ENCODE assay signal across 25 mouse cellular contexts in genomic region chr2:95378296-95378695, GRCm38 (mm10).
DNase-seq lines count a peak whose midpoint lies in the region; ATAC-seq and TF ChIP-seq lines count a peak whose summit lies in the region.
"Had no signal": no experiment of that assay in that cellular context is flagged by ENCODE, and none has a peak within 500 bp of the region (broad histone marks: within the 10 kb centered on the region; RNA-seq: fewer than 3 reads in every experiment).

No protein-coding gene starts in this region.

- H3K4me1 ChIP-seq in ES-E14 (ENCODE audit: control insufficient read depth in 2 of 2, insufficient read depth in 2 of 2, low read length in 2 of 2, poor library complexity in 1 of 2) = no peaks in the 10 kb centered on the region
- no peaks in the 10 kb centered on the region for H3K4me1 ChIP-seq in liver, embryonic 12.5 days
- H3K4me1 ChIP-seq: embryonic facial prominence, embryonic 13.5 days; embryonic facial prominence, embryonic 15.5 days; forebrain, embryonic 10.5 days; forebrain, embryonic 12.5 days had no signal

- no peak overlapping the region for H3K4me3 ChIP-seq in ES-E14 (ENCODE audit: insufficient read depth in 1 of 2, low read depth in 1 of 2, low read length in 2 of 2, poor library complexity in 1 of 2, severe bottlenecking in 1 of 2)
- H3K4me3 ChIP-seq in liver, embryonic 12.5 days = no peak overlapping the region
- H3K4me3 ChIP-seq: embryonic facial prominence, embryonic 13.5 days; embryonic facial prominence, embryonic 15.5 days; erythroblast, embryonic 14.5 days; forebrain, embryonic 10.5 days; forebrain, embryonic 12.5 days had no signal

- H3K9ac ChIP-seq in ES-E14 (ENCODE audit: insufficient read depth, low read depth, low read length, poor library complexity, severe bottlenecking) = no peak overlapping the region
- H3K9ac ChIP-seq in liver, embryonic 12.5 days = no peak overlapping the region
- H3K9ac ChIP-seq: embryonic facial prominence, embryonic 13.5 days; embryonic facial prominence, embryonic 15.5 days; forebrain, embryonic 12.5 days had no signal

- in situ Hi-C loops in ES-E14 (cut with MboI; ENCODE audit: low sequenced_read_pairs in 2 of 2, unreplicated experiment in 2 of 2) = no loop called here

- H3K4me2 ChIP-seq in liver, embryonic 12.5 days = no peak overlapping the region
- H3K4me2 ChIP-seq: embryonic facial prominence, embryonic 13.5 days; embryonic facial prominence, embryonic 15.5 days; forebrain, embryonic 12.5 days had no signal

- H3K36me3 ChIP-seq in ES-E14 (ENCODE audit: control insufficient read depth, insufficient read depth, low read length, poor library complexity, severe bottlenecking) = no peaks in the 10 kb centered on the region
- H3K36me3 ChIP-seq in liver, embryonic 12.5 days = no peaks in the 10 kb centered on the region
- H3K36me3 ChIP-seq: embryonic facial prominence, embryonic 13.5 days; embryonic facial prominence, embryonic 15.5 days; forebrain, embryonic 10.5 days; forebrain, embryonic 12.5 days had no signal

- DNase-seq in 3T3-L1 (ENCODE audit: low read depth, low spot score) (peak; percentile 74), ES-E14 (ENCODE audit: low read depth, low spot score) (no peak), NIH3T3 (ENCODE audit: low read depth) (peak; percentile 5)
- DNase-seq in thymus, postnatal 25 days = no peak
- DNase-seq: adrenal gland, adult 2 months; adrenal gland, postnatal 10 days; adrenal gland, postnatal 25 days; B cell, adult 2 months; cerebellum, adult 11 months; cerebellum, adult 18-20 months; cerebellum, adult 8-10 months; cerebellum, adult 9-11 months; cerebellum, postnatal 14 days; cerebellum, postnatal 36 days; embryo, embryonic 11 days had no signal

- 60% methylated on average over 2 of the region's 2 CpGs for WGBS in liver, embryonic 12.5 days (ENCODE audit: insufficient replicate concordance)

- H3K27ac ChIP-seq in ES-E14 (ENCODE audit: insufficient read depth, low read depth, low read length, poor library complexity, severe bottlenecking) = no peak overlapping the region
- H3K27ac ChIP-seq in liver, embryonic 12.5 days = no peak overlapping the region
- H3K27ac ChIP-seq: embryonic facial prominence, embryonic 13.5 days; embryonic facial prominence, embryonic 15.5 days; forebrain, embryonic 10.5 days; forebrain, embryonic 12.5 days had no signal

- no peak for ATAC-seq in liver, embryonic 12.5 days
- ATAC-seq: CD4-positive, CD25-positive, alpha-beta regulatory T cell, adult 4 months; forebrain, embryonic 14.5 days; forebrain, embryonic 16.5 days had no signal

- no peaks in the 10 kb centered on the region for H3K9me3 ChIP-seq in ES-E14 (ENCODE audit: control insufficient read depth, insufficient read depth, low read depth, low read length)
- H3K9me3 ChIP-seq in liver, embryonic 12.5 days (replicated peaks) = no peaks in the 10 kb centered on the region
- H3K9me3 ChIP-seq: embryonic facial prominence, embryonic 13.5 days; embryonic facial prominence, embryonic 15.5 days; forebrain, embryonic 10.5 days; forebrain, embryonic 12.5 days had no signal

- H3K27me3 ChIP-seq in liver, embryonic 12.5 days (replicated peaks) = no peaks in the 10 kb centered on the region
- H3K27me3 ChIP-seq: CH12.LX; embryonic facial prominence, embryonic 13.5 days; embryonic facial prominence, embryonic 15.5 days had no signal

TF ChIP-seq in ES-E14, 5 proteins besides CTCF, POLR2A, EP300 and RAD21:
- TF ChIP-seq ZNF384 (IDR thresholded peaks at IDR 0.05; ENCODE audit: low read depth, low read length) = no peak
- peak; percentile 31; the same call in 1 of the 2 replicates for TF ChIP-seq MAFK (IDR thresholded peaks at IDR 0.05; ENCODE audit: insufficient read depth, low read depth, low read length)
- no peak for TF ChIP-seq HCFC1 (IDR thresholded peaks at IDR 0.05; ENCODE audit: borderline replicate concordance, insufficient read depth, low read length)
- no peak for TF ChIP-seq ZC3H11A (IDR thresholded peaks at IDR 0.05; ENCODE audit: borderline replicate concordance, low read depth, low read length)
- TF ChIP-seq CHD2 (IDR thresholded peaks at IDR 0.05; ENCODE audit: low read depth, low read length) = no peak

Comparison
In these comparisons a context has a peak if more than half of its experiments do, and no peak if none do; other contexts are left out.
1. DNase-seq: peak in 3T3-L1 (single experiment) and NIH3T3 (single experiment); none in ES-E14 (single experiment) and thymus, postnatal 25 days (single experiment).